Mouse (Mus musculus): ENCODE measurements at regions not wholly inside any gene's neighbourhood (a gene's known extent, or its start where the extent isn't known, plus 50 kb on each side); places are given as distances from the start of the nearest gene placed in this dataset.

GRCm38 (mm10) chr6:98575227-98575626, 232.7 kb upstream of the Gm765 start:
- Histone ChIP-seq H3K36me3 (ENCODE audit: control insufficient read depth, insufficient read depth, low read length) (no peaks in the 10 kb centered on the region), H3K4me2 (ENCODE audit: low read depth, low read length, severe bottlenecking) (no peak overlapping the region), H3K4me1 (replicated peaks; ENCODE audit: control insufficient read depth, insufficient read depth, low read length) (no peaks in the 10 kb centered on the region), H3K4me3 (ENCODE audit: low read depth, low read length) (no peak overlapping the region), H3K9me3 (ENCODE audit: control insufficient read depth, low read length) (no peaks in the 10 kb centered on the region), H3K27ac (ENCODE audit: low read depth, low read length) (no peak overlapping the region), H3K27me3 (ENCODE audit: control insufficient read depth, insufficient read depth, low read length) (no peaks in the 10 kb centered on the region), H3K9ac (ENCODE audit: low read length) (no peak overlapping the region)
- DNase-seq (ENCODE audit: low spot score) (no peak), ATAC-seq (replicated peaks; ENCODE audit: low FRiP score) (no peak)
- 83% methylated on average over 1 of the region's 1 CpGs for WGBS

GRCm38 (mm10) chr6:98555702-98556101, 213.1 kb upstream of the Gm765 start:
- no peaks in the 10 kb centered on the region for H3K27me3 ChIP-seq (ENCODE audit: control insufficient read depth, insufficient read depth, low read length)
- no peak overlapping the region for H3K9ac ChIP-seq (ENCODE audit: low read length)
- no peak overlapping the region for H3K27ac ChIP-seq (ENCODE audit: low read depth, low read length)
- ATAC-seq (replicated peaks; ENCODE audit: low FRiP score) (no peak), DNase-seq (ENCODE audit: low spot score) (no peak)
- H3K36me3 ChIP-seq (ENCODE audit: control insufficient read depth, insufficient read depth, low read length): no peaks in the 10 kb centered on the region
- no peaks in the 10 kb centered on the region for H3K4me1 ChIP-seq (replicated peaks; ENCODE audit: control insufficient read depth, insufficient read depth, low read length)
- no peak overlapping the region for H3K4me3 ChIP-seq (ENCODE audit: low read depth, low read length)
- H3K9me3 ChIP-seq (ENCODE audit: control insufficient read depth, low read length): no peaks in the 10 kb centered on the region
- no peak overlapping the region for H3K4me2 ChIP-seq (ENCODE audit: low read depth, low read length, severe bottlenecking)
- WGBS: 86% methylated on average over 1 of the region's 1 CpGs

- Histone ChIP-seq H3K27ac (ENCODE audit: low read depth, low read length) (no peak overlapping the region), H3K4me2 (ENCODE audit: low read depth, low read length, severe bottlenecking) (no peak overlapping the region), H3K9me3 (ENCODE audit: control insufficient read depth, low read length) (no peaks in the 10 kb centered on the region), H3K36me3 (ENCODE audit: control insufficient read depth, insufficient read depth, low read length) (no peaks in the 10 kb centered on the region), H3K4me3 (ENCODE audit: low read depth, low read length) (no peak overlapping the region), H3K9ac (ENCODE audit: low read length) (no peak overlapping the region), H3K4me1 (replicated peaks; ENCODE audit: control insufficient read depth, insufficient read depth, low read length) (0 out of 2 replicates have a peak, but pooled peaks cover 3% of the 10 kb centered on the region), H3K27me3 (ENCODE audit: control insufficient read depth, insufficient read depth, low read length) (no peaks in the 10 kb centered on the region)
- ATAC-seq (replicated peaks; ENCODE audit: low FRiP score) (no peak), DNase-seq (ENCODE audit: low spot score) (no peak)
- 76% methylated on average over 1 of the region's 1 CpGs for WGBS
Measured at GRCm38 (mm10) chr6:98553922-98554321, 211.4 kb upstream of the Gm765 start.

- Histone ChIP-seq H3K9ac (ENCODE audit: low read length) (no peak overlapping the region), H3K4me3 (ENCODE audit: low read depth, low read length) (no peak overlapping the region), H3K9me3 (ENCODE audit: control insufficient read depth, low read length) (no peaks in the 10 kb centered on the region), H3K27ac (ENCODE audit: low read depth, low read length) (no peak overlapping the region), H3K4me1 (replicated peaks; ENCODE audit: control insufficient read depth, insufficient read depth, low read length) (0 out of 2 replicates have a peak, but pooled peaks cover 3% of the 10 kb centered on the region), H3K36me3 (ENCODE audit: control insufficient read depth, insufficient read depth, low read length) (no peaks in the 10 kb centered on the region), H3K4me2 (ENCODE audit: low read depth, low read length, severe bottlenecking) (no peak overlapping the region), H3K27me3 (ENCODE audit: control insufficient read depth, insufficient read depth, low read length) (no peaks in the 10 kb centered on the region)
- no peak for ATAC-seq (replicated peaks; ENCODE audit: low FRiP score)
- 91% methylated on average over 3 of the region's 3 CpGs for WGBS
- DNase-seq (ENCODE audit: low spot score): no peak
Measured at GRCm38 (mm10) chr6:98551781-98552180, 209.2 kb upstream of the Gm765 start.

- DNase-seq (ENCODE audit: low spot score) (no peak), ATAC-seq (replicated peaks; ENCODE audit: low FRiP score) (no peak)
- 30% methylated on average over 15 of the region's 15 CpGs for WGBS
Measured at GRCm38 (mm10) chr6:98526882-98527440, 184.4 kb upstream of the Gm765 start.

GRCm38 (mm10) chr6:98525286-98525685, 182.7 kb upstream of the Gm765 start:
- no peak overlapping the region for H3K27ac ChIP-seq (ENCODE audit: low read depth, low read length)
- peak; percentile 80 for DNase-seq (ENCODE audit: low spot score)
- 12% methylated on average over 6 of the region's 6 CpGs for WGBS

More at GRCm38 (mm10) chr6:98526882-98527440, 184.4 kb upstream of the Gm765 start:
- no peaks in the 10 kb centered on the region for H3K27me3 ChIP-seq (ENCODE audit: control insufficient read depth, insufficient read depth, low read length)
- no peak overlapping the region for H3K27ac ChIP-seq (ENCODE audit: low read depth, low read length)
- H3K36me3 ChIP-seq (ENCODE audit: control insufficient read depth, insufficient read depth, low read length): no peaks in the 10 kb centered on the region
- no peak overlapping the region for H3K9ac ChIP-seq (ENCODE audit: low read length)
- H3K9me3 ChIP-seq (ENCODE audit: control insufficient read depth, low read length): no peaks in the 10 kb centered on the region
- H3K4me1 ChIP-seq (replicated peaks; ENCODE audit: control insufficient read depth, insufficient read depth, low read length): peaks cover 3% of the 10 kb centered on the region; the same call in 1 of the 2 replicates
- 0 out of 2 replicates have a peak overlapping the region, but pooled peaks have one; percentile 8 for H3K4me2 ChIP-seq (ENCODE audit: low read depth, low read length, severe bottlenecking)
- no peak overlapping the region for H3K4me3 ChIP-seq (ENCODE audit: low read depth, low read length)

GRCm38 (mm10) chr6:98524659-98525058, 182.1 kb upstream of the Gm765 start:
- no peaks in the 10 kb centered on the region for H3K9me3 ChIP-seq (ENCODE audit: control insufficient read depth, low read length)
- no peak overlapping the region for H3K9ac ChIP-seq (ENCODE audit: low read length)
- WGBS: 81% methylated on average over 2 of the region's 2 CpGs
- H3K27ac ChIP-seq (ENCODE audit: low read depth, low read length): no peak overlapping the region
- no peak overlapping the region for H3K4me3 ChIP-seq (ENCODE audit: low read depth, low read length)
- no peak overlapping the region for H3K4me2 ChIP-seq (ENCODE audit: low read depth, low read length, severe bottlenecking)
- H3K27me3 ChIP-seq (ENCODE audit: control insufficient read depth, insufficient read depth, low read length): no peaks in the 10 kb centered on the region
- no peak for ATAC-seq (replicated peaks; ENCODE audit: low FRiP score)
- no peaks in the 10 kb centered on the region for H3K36me3 ChIP-seq (ENCODE audit: control insufficient read depth, insufficient read depth, low read length)
- H3K4me1 ChIP-seq (replicated peaks; ENCODE audit: control insufficient read depth, insufficient read depth, low read length): peaks cover 5% of the 10 kb centered on the region; the same call in 1 of the 2 replicates
- no peak for DNase-seq (ENCODE audit: low spot score)

More at GRCm38 (mm10) chr6:98525286-98525685, 182.7 kb upstream of the Gm765 start:
- peaks cover 5% of the 10 kb centered on the region; the same call in 1 of the 2 replicates for H3K4me1 ChIP-seq (replicated peaks; ENCODE audit: control insufficient read depth, insufficient read depth, low read length)
- no peak overlapping the region for H3K4me2 ChIP-seq (ENCODE audit: low read depth, low read length, severe bottlenecking)
- H3K36me3 ChIP-seq (ENCODE audit: control insufficient read depth, insufficient read depth, low read length): no peaks in the 10 kb centered on the region
- H3K9ac ChIP-seq (ENCODE audit: low read length): no peak overlapping the region
- ATAC-seq (replicated peaks; ENCODE audit: low FRiP score): no peak
- H3K4me3 ChIP-seq (ENCODE audit: low read depth, low read length): no peak overlapping the region
- no peaks in the 10 kb centered on the region for H3K9me3 ChIP-seq (ENCODE audit: control insufficient read depth, low read length)
- H3K27me3 ChIP-seq (ENCODE audit: control insufficient read depth, insufficient read depth, low read length): no peaks in the 10 kb centered on the region

GRCm38 (mm10) chr6:98521526-98521925, 179.0 kb upstream of the Gm765 start:
- DNase-seq (ENCODE audit: low spot score) (no peak), ATAC-seq (replicated peaks; ENCODE audit: low FRiP score) (no peak)
- no peak overlapping the region for H3K4me2 ChIP-seq (ENCODE audit: low read depth, low read length, severe bottlenecking)
- no peak overlapping the region for H3K27ac ChIP-seq (ENCODE audit: low read depth, low read length)
- no peaks in the 10 kb centered on the region for H3K9me3 ChIP-seq (ENCODE audit: control insufficient read depth, low read length)
- H3K9ac ChIP-seq (ENCODE audit: low read length): no peak overlapping the region
- peaks cover 5% of the 10 kb centered on the region; the same call in 1 of the 2 replicates for H3K4me1 ChIP-seq (replicated peaks; ENCODE audit: control insufficient read depth, insufficient read depth, low read length)
- WGBS: 78% methylated on average over 10 of the region's 10 CpGs
- H3K4me3 ChIP-seq (ENCODE audit: low read depth, low read length): no peak overlapping the region
- no peaks in the 10 kb centered on the region for H3K36me3 ChIP-seq (ENCODE audit: control insufficient read depth, insufficient read depth, low read length)
- H3K27me3 ChIP-seq (ENCODE audit: control insufficient read depth, insufficient read depth, low read length): no peaks in the 10 kb centered on the region

- Histone ChIP-seq H3K4me1 (replicated peaks; ENCODE audit: control insufficient read depth, insufficient read depth, low read length) (no peaks in the 10 kb centered on the region), H3K27me3 (ENCODE audit: control insufficient read depth, insufficient read depth, low read length) (no peaks in the 10 kb centered on the region), H3K4me2 (ENCODE audit: low read depth, low read length, severe bottlenecking) (no peak overlapping the region), H3K36me3 (ENCODE audit: control insufficient read depth, insufficient read depth, low read length) (no peaks in the 10 kb centered on the region), H3K9me3 (ENCODE audit: control insufficient read depth, low read length) (no peaks in the 10 kb centered on the region), H3K4me3 (ENCODE audit: low read depth, low read length) (no peak overlapping the region), H3K9ac (ENCODE audit: low read length) (no peak overlapping the region), H3K27ac (ENCODE audit: low read depth, low read length) (no peak overlapping the region)
- DNase-seq (ENCODE audit: low spot score) (no peak), ATAC-seq (replicated peaks; ENCODE audit: low FRiP score) (no peak)
- 91% methylated on average over 3 of the region's 3 CpGs for WGBS
Measured at GRCm38 (mm10) chr6:98514826-98515225, 172.3 kb upstream of the Gm765 start.

Measured in forebrain, embryonic 11.5 days (tissue).